Mouse (Mus musculus) CD4-positive helper T cell, adult 2 months (primary cell): ENCODE measurements around the gene Nxpe5.

Experiments
- DNase-seq: peaks from one replicate; pipeline ENCODE4 v3.0.0-alpha.2; 2012; ENCODE audit warnings: low read depth, missing footprints, low spot score

Gene Nxpe5

DNA sequence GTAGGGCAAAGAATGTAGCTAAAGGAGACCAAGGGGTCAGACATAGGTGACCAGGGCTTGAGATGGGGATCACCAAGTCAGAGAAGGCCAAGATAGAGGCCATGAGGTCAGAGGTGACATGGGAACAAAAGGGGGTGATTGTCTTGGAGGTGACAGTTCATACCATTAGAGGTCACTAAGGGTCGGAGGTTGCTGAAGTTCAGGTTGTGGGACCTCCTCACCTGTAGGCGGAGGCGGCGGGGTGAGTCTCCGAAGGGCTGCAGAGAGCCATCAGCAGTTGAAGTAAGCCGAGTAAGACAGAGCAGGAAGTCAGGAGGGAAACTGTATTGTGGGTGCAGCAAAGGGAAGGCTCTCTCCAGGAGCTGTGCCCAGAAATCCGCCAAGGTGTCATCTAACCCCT is 52.3 kb downstream of the Nxpe5 start:
- DNase-seq: no peak

DNA sequence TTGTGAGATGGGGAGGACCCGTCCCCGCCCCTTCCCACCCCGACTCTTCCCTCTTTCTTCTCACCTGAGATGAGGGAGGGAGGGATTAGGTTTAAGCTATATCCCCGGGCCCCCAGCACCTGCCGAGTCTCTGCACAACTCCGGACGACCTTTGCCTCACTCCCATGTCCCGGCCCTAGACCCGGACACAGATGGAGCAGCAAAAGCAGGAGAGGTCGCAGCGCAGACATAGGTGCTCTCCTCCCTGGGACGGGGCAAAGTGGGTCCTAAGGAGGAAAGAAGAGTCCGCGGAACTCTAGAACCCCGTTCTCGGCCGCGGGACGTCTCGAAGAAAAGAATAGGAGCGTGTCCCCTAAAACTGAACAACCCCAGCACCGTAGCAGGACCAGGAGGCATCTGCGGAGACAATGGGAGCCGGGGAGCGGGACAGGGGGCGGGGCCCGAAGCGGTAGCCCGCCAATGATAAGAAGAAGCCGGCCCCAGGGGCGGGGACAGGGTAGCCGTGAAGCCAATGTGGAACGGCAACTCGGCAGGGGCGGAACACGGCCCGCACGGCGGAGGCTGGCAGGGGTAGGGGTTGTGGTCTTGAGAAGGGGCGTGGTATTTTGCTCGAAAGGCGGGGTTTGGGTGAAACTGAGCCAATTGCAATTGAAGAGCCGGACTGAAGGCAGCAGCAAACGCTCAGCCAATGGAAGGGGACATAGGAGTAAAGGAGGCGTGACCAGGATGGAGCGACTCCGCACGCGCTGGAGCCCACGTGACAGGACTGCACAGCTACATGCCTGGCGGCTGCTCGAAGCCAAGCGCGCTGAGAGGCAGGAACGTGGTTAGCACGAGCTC is 54.1 kb downstream of the Nxpe5 start, which contains the start of the genes Gm43720, Gpc2 and Stag3:
TSS of gene Gm43720 (minus strand) at position 374 of the 840 bp plus-strand sequence.
TSS of gene Gpc2 (minus strand) at position 421 of the 840 bp plus-strand sequence.
TSS of gene Stag3 (plus strand) at position 656 of the 840 bp plus-strand sequence.
- peak; percentile 93 for DNase-seq

DNA sequence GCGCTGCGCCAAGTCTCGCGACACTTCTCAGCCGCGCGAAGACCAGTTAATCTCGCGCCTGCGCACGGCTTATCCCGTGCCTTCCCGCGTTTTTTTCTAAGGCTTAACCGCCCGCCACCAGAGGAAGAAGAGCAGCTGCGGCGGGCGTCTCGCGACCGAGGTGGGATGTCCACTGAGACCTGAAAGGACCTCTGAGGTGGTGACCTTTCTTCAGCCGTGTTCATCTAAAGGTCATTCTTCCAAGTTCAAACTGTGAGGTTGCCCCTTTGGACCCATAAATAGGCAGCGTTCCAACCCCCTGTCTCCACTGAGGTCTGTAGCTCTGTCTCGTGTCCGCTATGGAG is 54.7 kb downstream of the Nxpe5 start:
- no peak for DNase-seq

DNA sequence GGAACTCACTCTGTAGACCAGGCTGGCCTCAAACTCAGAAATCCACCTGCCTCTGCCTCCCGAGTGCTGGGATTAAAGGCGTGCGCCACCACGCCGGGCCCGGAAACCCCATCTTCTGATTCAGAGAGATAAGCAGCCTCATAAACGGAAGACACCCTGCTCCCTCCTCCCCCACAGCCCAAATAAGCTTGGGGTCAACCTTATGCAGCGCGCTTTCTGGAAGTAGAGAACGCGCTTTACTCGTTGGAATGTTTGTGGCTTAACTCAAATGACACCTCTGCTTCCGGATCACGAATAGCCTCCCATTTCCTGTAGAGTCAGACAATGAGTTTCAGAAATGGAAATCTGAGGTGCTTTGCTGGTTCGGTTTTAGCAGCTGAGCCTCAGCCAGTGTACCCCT is 55.1 kb downstream of the Nxpe5 start:
- no peak for DNase-seq

DNA sequence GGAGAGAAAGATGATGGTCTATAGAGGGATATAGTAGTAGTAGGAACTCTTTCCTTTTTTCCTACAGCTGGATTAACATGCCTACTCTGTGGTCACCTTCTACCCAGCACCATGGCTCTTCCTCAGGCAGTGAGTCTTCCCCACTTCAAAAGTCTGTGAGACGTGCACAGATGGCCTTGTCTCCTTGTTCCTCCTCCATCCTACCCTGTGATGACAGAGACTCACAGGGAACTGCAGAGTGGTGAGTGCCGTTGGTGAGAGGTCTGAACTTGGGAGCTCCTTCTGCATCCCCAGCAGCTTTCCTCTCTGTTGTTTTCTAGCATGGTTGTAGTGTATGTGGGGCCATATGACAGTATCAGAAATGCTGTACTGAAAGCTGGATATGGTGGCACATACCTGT is 56.1 kb downstream of the Nxpe5 start:
- no peak for DNase-seq

DNA sequence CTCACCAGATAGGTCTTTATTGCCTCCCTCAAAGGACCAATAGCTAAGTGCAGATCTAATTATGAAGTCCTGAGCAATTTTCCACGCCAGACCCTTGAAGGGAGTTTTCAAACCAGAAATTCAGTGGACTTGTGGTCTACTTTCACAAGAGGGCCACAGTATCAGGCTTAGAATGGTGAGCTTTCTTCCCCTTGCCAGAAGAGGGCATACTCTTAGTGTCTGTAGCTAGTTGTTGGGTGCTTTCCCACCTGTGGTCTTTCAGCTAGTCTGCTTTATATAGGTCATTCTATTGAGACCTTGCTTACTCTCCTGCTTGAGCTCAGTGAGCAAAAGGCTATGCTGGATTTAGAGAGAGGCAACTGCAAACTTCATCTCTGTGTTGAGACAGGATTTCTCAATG is 57.8 kb downstream of the Nxpe5 start:
- DNase-seq: no peak

DNA sequence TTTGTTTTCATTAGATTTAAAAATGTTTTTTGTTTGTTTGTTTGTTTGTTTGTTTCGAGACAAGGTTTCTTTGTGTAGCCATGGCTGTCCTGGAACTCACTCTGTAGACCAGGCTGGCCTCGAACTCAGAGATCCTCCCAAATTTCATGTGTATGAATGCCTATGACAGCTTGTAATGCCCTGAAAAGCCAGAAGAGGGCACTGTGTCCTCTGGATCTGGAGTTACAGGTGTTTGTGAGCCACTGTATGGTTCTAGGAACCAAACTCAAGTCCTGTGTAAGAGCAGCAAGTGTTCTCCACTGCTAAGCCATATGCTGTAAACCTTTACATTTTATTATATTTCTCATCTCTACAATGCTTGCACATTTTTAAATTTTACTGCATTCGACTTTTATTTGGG is 62.2 kb downstream of the Nxpe5 start:
- DNase-seq: no peak

DNA sequence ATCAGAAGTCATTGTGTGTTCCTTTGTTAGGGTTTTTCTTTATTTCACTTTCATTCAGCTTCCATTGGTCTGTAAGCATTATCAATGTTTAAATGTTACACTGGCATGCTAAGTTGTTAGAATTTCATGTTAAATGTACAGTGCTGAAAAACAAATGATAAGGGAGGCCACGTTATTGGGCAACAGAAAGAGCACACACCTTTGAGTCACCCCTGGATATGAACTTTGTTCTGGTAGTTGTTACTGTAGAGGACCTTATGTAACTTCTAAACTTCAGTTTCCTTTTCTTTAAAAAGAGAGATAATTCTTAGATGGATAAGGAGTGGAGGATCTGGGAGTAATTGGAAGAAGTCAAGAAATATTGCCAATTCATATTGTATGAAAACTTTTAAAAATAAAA is 65.9 kb downstream of the Nxpe5 start:
- DNase-seq: no peak

DNA sequence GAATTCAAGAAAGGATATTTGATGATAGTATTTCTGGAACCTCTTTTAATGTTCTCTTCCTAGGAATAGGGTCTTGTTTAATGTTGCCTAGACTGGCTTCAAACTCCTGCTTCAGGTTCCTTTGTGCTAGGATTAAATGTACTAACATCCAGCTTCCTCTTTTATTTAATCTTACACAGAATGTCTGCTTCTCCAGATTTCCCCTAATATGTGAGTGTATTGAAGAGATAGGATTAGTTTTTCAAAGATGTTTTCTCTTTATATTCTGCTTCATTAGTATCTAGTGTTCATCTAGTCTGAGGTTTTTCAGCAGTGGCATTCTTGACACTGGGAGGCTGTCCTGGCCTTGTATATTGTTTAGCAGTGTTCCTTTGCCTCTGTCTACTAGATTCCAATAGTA is 68.5 kb downstream of the Nxpe5 start:
- no peak for DNase-seq

DNA sequence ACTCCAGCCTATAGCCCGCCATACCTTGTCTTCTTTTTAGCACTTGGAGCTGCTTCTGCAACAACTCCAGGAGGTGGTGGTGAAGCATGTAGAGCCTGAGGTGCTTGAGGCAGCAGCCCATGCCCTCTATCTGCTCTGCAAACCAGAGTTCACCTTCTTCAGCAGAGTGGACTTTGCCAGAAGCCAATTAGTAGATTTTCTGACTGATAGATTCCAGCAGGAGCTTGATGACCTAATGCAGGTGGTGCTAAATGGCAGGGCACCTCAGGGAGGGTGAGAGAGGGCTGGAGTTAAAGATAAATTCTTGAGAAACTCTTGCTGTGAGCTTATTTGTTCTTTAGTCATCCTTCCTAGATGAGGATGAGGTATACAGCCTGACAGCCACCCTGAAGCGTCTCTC is 73.9 kb downstream of the Nxpe5 start:
- DNase-seq: no peak
